9 mouse cellular contexts compared by ENCODE assay signal in genomic region chr9:70653875-70654274, GRCm38 (mm10). TPM values are rescaled to one million over a fixed set of nuclear protein-coding genes. Genes with fewer than 3 reads are reported as not detected.
DNase-seq lines count a peak whose midpoint lies in the region; ATAC-seq and TF ChIP-seq lines count a peak whose summit lies in the region.
"Had no signal": no experiment of that assay in that cellular context is flagged by ENCODE, and none has a peak within 500 bp of the region (broad histone marks: within the 10 kb centered on the region; RNA-seq: fewer than 3 reads in every experiment).

No protein-coding gene starts in this region.

- no peak for DNase-seq in heart, postnatal 4 days
- DNase-seq in hindbrain, embryonic 14.5 days (ENCODE audit: low spot score): no peak
- no peak for DNase-seq in spleen, postnatal 4 days (ENCODE audit: low spot score in 2 of 2)
- no peak for DNase-seq in left cerebral cortex, adult 9 months (ENCODE audit: low spot score in 2 of 2)
- DNase-seq in lung, postnatal 25 days (ENCODE audit: low spot score): no peak

- no peak for TF ChIP-seq CTCF in cortical plate, adult 2 months (IDR thresholded peaks at IDR 0.05; ENCODE audit: extremely low read depth, insufficient read depth, low read length)

- no peaks in the 10 kb centered on the region for H3K9me3 ChIP-seq in heart, embryonic 14.5 days (ENCODE audit: control insufficient read depth, low read length)
- H3K9me3 ChIP-seq in hindbrain, embryonic 14.5 days (ENCODE audit: control insufficient read depth, low read length): no peaks in the 10 kb centered on the region
- H3K9me3 ChIP-seq in midbrain, embryonic 12.5 days: no peaks in the 10 kb centered on the region
- H3K9me3 ChIP-seq: limb, embryonic 10.5 days had no signal

- H3K27ac ChIP-seq in heart, embryonic 14.5 days (replicated peaks in 1 of 2; ENCODE audit: control insufficient read depth in 1 of 2, insufficient read depth in 1 of 2, low read depth in 2 of 2, low read length in 2 of 2): no peak overlapping the region
- H3K27ac ChIP-seq in cortical plate, adult 2 months (ENCODE audit: insufficient read depth, low read length): no peak overlapping the region
- H3K27ac ChIP-seq in hindbrain, embryonic 14.5 days: no peak overlapping the region
- H3K27ac ChIP-seq in midbrain, embryonic 12.5 days (replicated peaks): no peak overlapping the region
- H3K27ac ChIP-seq: limb, embryonic 10.5 days had no signal

- 80% methylated on average over 2 of the region's 2 CpGs for WGBS in heart, embryonic 14.5 days
- 63% methylated on average over 2 of the region's 2 CpGs for WGBS in hindbrain, embryonic 14.5 days
- WGBS in midbrain, embryonic 12.5 days: 84% methylated on average over 2 of the region's 2 CpGs

- H3K27me3 ChIP-seq in heart, embryonic 14.5 days (ENCODE audit: control insufficient read depth, insufficient read depth, low read length): no peaks in the 10 kb centered on the region
- no peaks in the 10 kb centered on the region for H3K27me3 ChIP-seq in hindbrain, embryonic 14.5 days (ENCODE audit: control insufficient read depth, insufficient read depth, low read length)
- no peaks in the 10 kb centered on the region for H3K27me3 ChIP-seq in midbrain, embryonic 12.5 days

- H3K4me3 ChIP-seq in heart, embryonic 14.5 days (ENCODE audit: control insufficient read depth in 1 of 2, insufficient read depth in 1 of 2, low read depth in 1 of 2, low read length in 2 of 2): no peak overlapping the region
- peak overlapping the region; percentile 83; the same call in 1 of the 2 replicates for H3K4me3 ChIP-seq in cortical plate, adult 2 months (ENCODE audit: insufficient read depth, low read length)
- H3K4me3 ChIP-seq in hindbrain, embryonic 14.5 days (replicated peaks; ENCODE audit: low read length): peak overlapping the region; percentile 98
- H3K4me3 ChIP-seq in midbrain, embryonic 12.5 days: peak overlapping the region; percentile 15
- H3K4me3 ChIP-seq: limb, embryonic 10.5 days had no signal

- H3K4me2 ChIP-seq in heart, embryonic 14.5 days (ENCODE audit: low read length): peak overlapping the region; percentile 65; the same call in 1 of the 2 replicates
- H3K4me2 ChIP-seq in hindbrain, embryonic 14.5 days (replicated peaks): peak overlapping the region; percentile 68
- peak overlapping the region; percentile 36 for H3K4me2 ChIP-seq in midbrain, embryonic 12.5 days (replicated peaks)

- no peak for ATAC-seq in heart, embryonic 14.5 days (ENCODE audit: insufficient number of reproducible peaks, insufficient read depth, low FRiP score, low read depth)
- no peak for ATAC-seq in hindbrain, embryonic 14.5 days (ENCODE audit: low FRiP score)
- ATAC-seq in midbrain, embryonic 12.5 days (ENCODE audit: low FRiP score, low read depth): no peak

- no peak overlapping the region for H3K9ac ChIP-seq in heart, embryonic 14.5 days (ENCODE audit: low read length)
- H3K9ac ChIP-seq in hindbrain, embryonic 14.5 days: peak overlapping the region; percentile 42
- no peak overlapping the region for H3K9ac ChIP-seq in midbrain, embryonic 12.5 days (replicated peaks)

- no peak for TF ChIP-seq POLR2A in cortical plate, adult 2 months (IDR thresholded peaks at IDR 0.05; ENCODE audit: extremely low read depth, insufficient read depth, low read length)

- H3K4me1 ChIP-seq in heart, embryonic 14.5 days (ENCODE audit: control insufficient read depth in 2 of 2, insufficient read depth in 2 of 2, low read length in 2 of 2): peaks cover 2 to 16% of the 10 kb centered on the region in 2 experiments; a peak in 3 of 4 replicates
- H3K4me1 ChIP-seq in cortical plate, adult 2 months (ENCODE audit: control insufficient read depth, insufficient read depth, low read length): peaks cover 8% of the 10 kb centered on the region
- H3K4me1 ChIP-seq in hindbrain, embryonic 14.5 days (replicated peaks; ENCODE audit: control insufficient read depth, insufficient read depth, low read length): peaks cover 51% of the 10 kb centered on the region
- H3K4me1 ChIP-seq in midbrain, embryonic 12.5 days: peaks cover 8% of the 10 kb centered on the region

- peaks cover 3% of the 10 kb centered on the region; the same call in 1 of the 2 replicates for H3K36me3 ChIP-seq in heart, embryonic 14.5 days (ENCODE audit: control insufficient read depth, insufficient read depth, low read length)
- peaks cover 4% of the 10 kb centered on the region; the same call in 1 of the 2 replicates for H3K36me3 ChIP-seq in hindbrain, embryonic 14.5 days (replicated peaks; ENCODE audit: control insufficient read depth, insufficient read depth)
- H3K36me3 ChIP-seq in midbrain, embryonic 12.5 days: no peaks in the 10 kb centered on the region
- H3K36me3 ChIP-seq: limb, embryonic 10.5 days had no signal

RNA-seq across cellular contexts. Expression of gene Gm10642, which starts 2.2 kb away (rescaled TPM):
- polyA plus RNA-seq in heart, embryonic 14.5 days (2014; fragmentation: Nextera tagmentation; extraction: Ambion mirVana): 0.15 and 0.45 TPM in 2 replicates
- total RNA-seq in heart, postnatal 4 days (2021): under 1 TPM; 0.47 to 0.67 TPM
- 0.94 and 1.4 TPM in 2 replicates for polyA plus RNA-seq in cortical plate, adult 2 months (2012; rRNA removed)
- polyA plus RNA-seq in hindbrain, embryonic 14.5 days (2014; fragmentation: Nextera tagmentation; extraction: Ambion mirVana): 1.0 TPM in 2 replicates
- polyA plus RNA-seq in midbrain, embryonic 12.5 days (2016; fragmentation: Nextera tagmentation; extraction: Ambion mirVana): 0.32 and 1.0 TPM in 2 replicates

RNA-seq across cellular contexts. Expression of gene Mindy2, which starts 3.1 kb away (rescaled TPM):
- 13.4 and 15.9 TPM in 2 replicates for polyA plus RNA-seq in heart, embryonic 14.5 days (2014; fragmentation: Nextera tagmentation; extraction: Ambion mirVana)
- total RNA-seq in heart, postnatal 4 days (2021): 10 to 100 TPM; 25.3 to 25.8 TPM
- polyA plus RNA-seq in cortical plate, adult 2 months (2012; rRNA removed): 26.2 and 27.0 TPM in 2 replicates
- polyA plus RNA-seq in hindbrain, embryonic 14.5 days (2014; fragmentation: Nextera tagmentation; extraction: Ambion mirVana): 25.4 and 27.6 TPM in 2 replicates
- polyA plus RNA-seq in midbrain, embryonic 12.5 days (2016; fragmentation: Nextera tagmentation; extraction: Ambion mirVana): 19.4 and 20.8 TPM in 2 replicates

RNA-seq across cellular contexts. Expression of gene Adam10, which starts 24.9 kb away (rescaled TPM):
- polyA plus RNA-seq in heart, embryonic 14.5 days (2014; fragmentation: Nextera tagmentation; extraction: Ambion mirVana): 69.7 and 72.1 TPM in 2 replicates
- 10 to 100 TPM; 71.4 to 78.4 TPM for total RNA-seq in heart, postnatal 4 days (2021)
- 37.5 and 38.0 TPM in 2 replicates for polyA plus RNA-seq in cortical plate, adult 2 months (2012; rRNA removed)
- polyA plus RNA-seq in hindbrain, embryonic 14.5 days (2014; fragmentation: Nextera tagmentation; extraction: Ambion mirVana): 55.3 and 56.2 TPM in 2 replicates
- 82.6 and 88.4 TPM in 2 replicates for polyA plus RNA-seq in midbrain, embryonic 12.5 days (2016; fragmentation: Nextera tagmentation; extraction: Ambion mirVana)

Comparison
In these comparisons a context has a peak if more than half of its experiments do, and no peak if none do; other contexts are left out.
1. H3K4me3 ChIP-seq: peak in cortical plate, adult 2 months (single experiment), hindbrain, embryonic 14.5 days (single experiment) and midbrain, embryonic 12.5 days (single experiment); none in heart, embryonic 14.5 days (0 of 2).
2. Peak in every context shown above with its lines, with median percentiles within 50 percentile points of each other: H3K4me2 ChIP-seq.